Mouse (Mus musculus): Measurements from ENCODE around the gene Cdk13.

GRCm38 (mm10) chr13:17775364-17775763 lies 29.5 kb downstream of the Cdk13 start:
- TF ChIP-seq POLR2A (IDR thresholded peaks at IDR 0.05; ENCODE audit: borderline replicate concordance, low read depth, low read length) (no peak), CTCF (IDR thresholded peaks at IDR 0.05; ENCODE audit: low read depth, low read length) (no peak)
